Mouse (Mus musculus): ENCODE measurements around the gene Rgs12.

GRCm38 (mm10) chr5:34907910-34908725 is 41.1 kb upstream of the Rgs12 start, which contains the start of gene Msantd1:
- no peak for TF ChIP-seq CTCF (IDR thresholded peaks at IDR 0.05; ENCODE audit: low read depth)
- TF ChIP-seq EP300 (IDR thresholded peaks at IDR 0.05; ENCODE audit: low read depth) = no peak

Measured in liver, embryonic 14.5 days (tissue).